Mouse (Mus musculus): ENCODE data around the gene Gng12.

GRCm38 (mm10) chr6:67035388-67036299 is 139.4 kb downstream of the Gng12 start:
- TF ChIP-seq CTCF (IDR thresholded peaks at IDR 0.05) (no peak), EP300 (IDR thresholded peaks at IDR 0.05; ENCODE audit: insufficient read depth, low read depth, low read length) (no peak)

Measured in heart, adult 2 months (tissue).